Mouse (Mus musculus): ENCODE data around the gene Mid1ip1. TPM values are rescaled to one million over a fixed set of nuclear protein-coding genes. Genes with fewer than 3 reads are reported as not detected.

The Mid1ip1 gene
- polyA plus RNA-seq (2014; fragmentation: Nextera tagmentation; extraction: Ambion mirVana): 29.2 and 29.8 TPM in 2 replicates

DNA sequence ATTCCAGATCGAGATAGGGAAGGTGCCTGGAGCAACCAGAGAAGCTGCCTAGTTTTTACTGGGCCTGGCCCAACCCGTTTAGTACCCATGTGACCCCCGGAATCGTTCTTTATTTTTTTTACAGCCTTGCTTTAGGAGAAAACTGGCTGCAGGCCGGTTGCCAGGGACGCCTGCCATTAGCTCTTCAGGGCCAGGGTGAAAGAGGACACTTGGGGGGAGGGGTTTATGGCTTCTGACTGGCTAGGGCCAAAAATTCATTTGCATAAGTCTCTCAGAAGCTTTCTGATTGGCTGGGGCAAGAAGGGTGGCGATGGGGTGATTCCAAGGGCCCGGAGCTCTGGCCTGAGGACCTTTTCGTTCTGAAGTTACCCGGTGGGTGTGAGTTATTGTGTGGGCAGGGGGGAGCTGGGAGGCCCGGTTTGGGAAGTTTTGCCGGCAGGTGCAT lies at the start of gene Mid1ip1:
TSS of gene Mid1ip1 (plus strand) at position 318 of the 445 bp plus-strand sequence.
- ATAC-seq (ENCODE audit: low read depth) (peak; percentile 85), DNase-seq (ENCODE audit: low spot score) (peak; percentile 96)
- Histone ChIP-seq H3K27ac (replicated peaks; ENCODE audit: low read depth, low read length) (no peak within 1 kb of the TSS), H3K4me1 (ENCODE audit: control insufficient read depth, insufficient read depth, low read length) (0 out of 2 replicates have a peak, but pooled peaks cover 4% of the 10 kb centered on the region), H3K27me3 (replicated peaks; ENCODE audit: control insufficient read depth, insufficient read depth, low read length) (no peaks in the 10 kb centered on the region), H3K4me3 (ENCODE audit: low read depth, low read length) (peak within 1 kb of the TSS; percentile 19), H3K9ac (ENCODE audit: low read depth, low read length) (no peak within 1 kb of the TSS), H3K4me2 (ENCODE audit: low read depth, low read length) (peak within 1 kb of the TSS; percentile 48), H3K9me3 (ENCODE audit: control insufficient read depth, low read length) (no peaks in the 10 kb centered on the region), H3K36me3 (ENCODE audit: control insufficient read depth, insufficient read depth, low read length) (no peaks in the 10 kb centered on the region)
- 18% methylated on average over 12 of the region's 12 CpGs for WGBS

DNA sequence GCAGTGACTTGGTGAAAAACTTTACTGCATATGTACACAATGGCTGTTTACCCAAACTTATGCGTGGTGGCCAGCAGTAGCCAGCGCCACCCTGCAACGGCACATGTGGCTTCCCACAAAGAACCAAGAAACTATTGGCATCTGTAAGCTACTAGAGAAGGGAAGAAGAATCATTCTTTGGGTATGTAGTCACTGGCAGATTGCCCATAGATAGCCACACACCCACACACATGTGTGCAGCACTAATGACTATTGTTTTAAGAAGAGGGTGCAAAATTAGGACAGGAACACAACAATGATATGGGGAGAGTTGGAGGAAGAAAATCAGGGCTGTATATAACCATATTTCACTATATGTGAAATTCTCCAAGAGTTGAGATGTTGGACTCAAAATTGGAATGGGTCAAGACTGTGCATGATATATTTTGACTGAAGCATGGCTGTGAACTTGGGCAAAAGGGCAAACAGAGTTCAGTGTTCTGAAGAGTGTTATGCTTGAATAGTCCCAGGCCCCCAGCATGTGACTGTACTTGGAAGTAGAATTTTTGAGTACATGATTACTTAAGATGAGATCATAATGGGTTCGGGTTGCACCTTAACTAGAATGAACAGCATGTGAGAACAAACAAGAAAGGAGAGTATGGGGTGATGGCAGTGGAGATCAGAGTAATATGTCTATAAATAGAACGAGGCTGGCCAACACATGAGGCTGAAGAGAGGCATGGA lies 20.2 kb upstream of the Mid1ip1 start:
- Histone ChIP-seq H3K36me3 (ENCODE audit: control insufficient read depth, insufficient read depth, low read length) (no peaks in the 10 kb centered on the region), H3K27me3 (replicated peaks; ENCODE audit: control insufficient read depth, insufficient read depth, low read length) (no peaks in the 10 kb centered on the region), H3K4me2 (ENCODE audit: low read depth, low read length) (no peak overlapping the region), H3K9me3 (ENCODE audit: control insufficient read depth, low read length) (no peaks in the 10 kb centered on the region), H3K4me1 (ENCODE audit: control insufficient read depth, insufficient read depth, low read length) (no peaks in the 10 kb centered on the region), H3K4me3 (ENCODE audit: low read depth, low read length) (no peak overlapping the region), H3K27ac (replicated peaks; ENCODE audit: low read depth, low read length) (no peak overlapping the region), H3K9ac (ENCODE audit: low read depth, low read length) (no peak overlapping the region)
- DNase-seq (ENCODE audit: low spot score) (no peak), ATAC-seq (ENCODE audit: low read depth) (no peak)
- WGBS: 80% methylated on average over 5 of the region's 5 CpGs

DNA sequence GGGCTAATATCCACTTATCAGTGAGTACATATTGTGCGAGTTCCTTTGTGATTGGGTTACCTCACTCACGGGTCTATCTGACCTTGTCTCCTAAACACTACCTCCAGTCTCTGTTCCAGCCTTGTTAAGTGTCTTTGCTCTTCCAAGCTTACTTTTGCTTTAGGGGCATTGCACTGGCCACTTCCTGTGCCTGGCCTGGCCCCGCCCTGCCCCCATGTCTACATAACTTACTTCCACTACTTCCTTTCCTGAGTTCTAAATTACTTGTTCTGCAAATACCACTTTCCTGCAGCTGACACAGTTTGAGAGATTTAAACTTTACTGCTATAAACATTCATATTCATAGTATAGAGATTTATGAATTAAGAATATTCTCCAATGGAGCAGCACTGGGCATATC lies 8.1 kb upstream of the Mid1ip1 start:
- H3K9ac ChIP-seq (ENCODE audit: low read depth, low read length): no peak overlapping the region
- no peak overlapping the region for H3K27ac ChIP-seq (replicated peaks; ENCODE audit: low read depth, low read length)
- H3K4me3 ChIP-seq (ENCODE audit: low read depth, low read length): no peak overlapping the region
- H3K4me2 ChIP-seq (ENCODE audit: low read depth, low read length): no peak overlapping the region
- no peaks in the 10 kb centered on the region for H3K4me1 ChIP-seq (ENCODE audit: control insufficient read depth, insufficient read depth, low read length)
- H3K9me3 ChIP-seq (ENCODE audit: control insufficient read depth, low read length): no peaks in the 10 kb centered on the region
- ATAC-seq (ENCODE audit: low read depth): no peak
- 84% methylated on average over 3 of the region's 3 CpGs for whole genome bisulfite sequencing
- H3K27me3 ChIP-seq (replicated peaks; ENCODE audit: control insufficient read depth, insufficient read depth, low read length): no peaks in the 10 kb centered on the region
- no peaks in the 10 kb centered on the region for H3K36me3 ChIP-seq (ENCODE audit: control insufficient read depth, insufficient read depth, low read length)
- DNase-seq (ENCODE audit: low spot score): no peak

DNA sequence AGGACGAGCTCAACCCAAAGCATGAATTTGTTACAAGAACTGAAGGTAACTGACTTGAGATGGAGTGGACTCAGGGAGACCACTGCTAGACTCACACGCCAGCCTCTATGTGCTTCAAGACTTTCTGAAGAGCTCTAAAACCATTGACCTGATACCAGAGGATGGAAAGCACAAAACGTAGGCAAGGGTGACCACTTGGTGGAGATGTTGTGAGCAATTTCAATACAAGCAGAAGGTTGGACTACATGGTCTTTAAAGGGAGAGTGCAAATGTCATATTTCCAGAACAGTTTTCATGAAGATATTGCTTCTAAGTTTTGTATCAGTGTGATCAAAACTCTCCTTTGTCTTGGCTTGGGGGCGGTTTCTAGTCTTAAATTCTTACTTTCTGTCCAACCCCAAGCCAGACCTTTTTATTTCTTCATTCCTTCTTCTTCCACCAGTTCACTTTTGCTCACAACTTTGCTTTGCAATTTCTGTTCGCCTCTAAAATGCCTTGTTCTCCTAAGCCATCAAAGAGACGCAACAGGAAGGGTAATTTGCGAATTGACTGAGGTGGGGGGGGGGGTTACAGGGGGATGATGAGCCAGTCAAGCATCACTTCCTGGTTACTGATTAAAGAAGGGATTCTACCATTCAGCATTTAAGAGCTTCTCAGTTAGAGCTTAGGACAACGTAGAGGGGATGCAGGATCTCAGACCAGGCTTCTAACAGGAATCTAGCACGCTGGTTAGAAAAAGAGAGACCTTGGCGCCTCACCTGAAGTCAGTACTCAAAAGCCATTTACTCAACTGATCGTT lies 775 bp upstream of the Mid1ip1 start:
- Histone ChIP-seq H3K36me3 (ENCODE audit: control insufficient read depth, insufficient read depth, low read length) (no peaks in the 10 kb centered on the region), H3K4me2 (ENCODE audit: low read depth, low read length) (peak overlapping the region; percentile 48), H3K27ac (replicated peaks; ENCODE audit: low read depth, low read length) (no peak overlapping the region), H3K9me3 (ENCODE audit: control insufficient read depth, low read length) (no peaks in the 10 kb centered on the region), H3K27me3 (replicated peaks; ENCODE audit: control insufficient read depth, insufficient read depth, low read length) (no peaks in the 10 kb centered on the region), H3K4me1 (ENCODE audit: control insufficient read depth, insufficient read depth, low read length) (0 out of 2 replicates have a peak, but pooled peaks cover 4% of the 10 kb centered on the region), H3K4me3 (ENCODE audit: low read depth, low read length) (peak overlapping the region; percentile 19), H3K9ac (ENCODE audit: low read depth, low read length) (no peak overlapping the region)
- WGBS: 37% methylated on average over 11 of the region's 11 CpGs
- ATAC-seq (ENCODE audit: low read depth): no peak
- DNase-seq (ENCODE audit: low spot score): no peak

DNA sequence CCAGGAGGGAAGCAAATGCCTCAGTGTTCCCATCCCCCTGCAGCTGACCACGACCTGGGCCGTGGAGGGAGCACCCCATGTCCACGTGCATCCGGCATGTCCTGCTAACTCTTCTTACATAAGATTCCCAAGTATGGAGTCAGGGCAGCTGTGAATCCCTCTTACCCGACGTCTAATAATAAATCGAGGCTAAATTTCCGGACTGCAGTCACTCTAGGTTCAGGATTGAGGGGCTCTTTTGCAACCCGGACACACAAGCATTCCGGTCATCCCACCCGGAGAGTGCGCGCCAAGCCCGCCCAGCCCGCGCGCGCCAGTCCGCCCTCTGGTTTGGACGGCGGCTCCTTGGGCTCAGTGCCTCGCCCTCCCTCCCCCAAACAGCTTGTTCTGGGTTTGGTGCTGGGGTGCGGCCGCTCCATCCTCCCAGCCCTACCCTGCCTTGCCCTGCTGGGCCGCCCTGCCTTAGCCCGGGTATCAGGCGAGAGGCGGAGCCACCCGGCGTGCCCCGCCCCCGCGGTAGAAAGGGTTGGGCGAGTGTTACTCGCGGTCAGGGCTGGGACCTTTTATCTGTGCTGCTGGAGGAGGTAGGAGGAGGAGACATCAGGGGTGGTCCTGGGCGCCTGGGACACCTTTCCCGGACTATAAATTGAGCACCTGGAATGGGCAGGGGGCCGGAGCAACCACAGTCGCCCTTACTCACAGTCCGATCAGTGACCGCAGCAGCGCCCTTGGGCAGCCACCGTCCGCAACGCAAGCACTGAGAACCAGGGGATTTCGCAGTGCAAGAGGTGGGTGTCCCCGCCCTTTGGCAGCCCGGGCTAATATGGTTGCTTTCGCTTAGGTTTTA lies 2.3 kb downstream of the Mid1ip1 start:
- H3K27ac ChIP-seq (replicated peaks; ENCODE audit: low read depth, low read length): peak overlapping the region; percentile 67
- peak overlapping the region; percentile 53 for H3K4me3 ChIP-seq (ENCODE audit: low read depth, low read length)
- H3K9ac ChIP-seq (ENCODE audit: low read depth, low read length): peak overlapping the region; percentile 68
- no peaks in the 10 kb centered on the region for H3K36me3 ChIP-seq (ENCODE audit: control insufficient read depth, insufficient read depth, low read length)
- DNase-seq (ENCODE audit: low spot score) (peak; percentile 80), ATAC-seq (ENCODE audit: low read depth) (peak; percentile 90)
- H3K27me3 ChIP-seq (replicated peaks; ENCODE audit: control insufficient read depth, insufficient read depth, low read length): no peaks in the 10 kb centered on the region
- WGBS: 16% methylated on average over 39 of the region's 50 CpGs
- no peaks in the 10 kb centered on the region for H3K9me3 ChIP-seq (ENCODE audit: control insufficient read depth, low read length)
- H3K4me1 ChIP-seq (ENCODE audit: control insufficient read depth, insufficient read depth, low read length): 0 out of 2 replicates have a peak, but pooled peaks cover 4% of the 10 kb centered on the region
- peak overlapping the region; percentile 70 for H3K4me2 ChIP-seq (ENCODE audit: low read depth, low read length)

DNA sequence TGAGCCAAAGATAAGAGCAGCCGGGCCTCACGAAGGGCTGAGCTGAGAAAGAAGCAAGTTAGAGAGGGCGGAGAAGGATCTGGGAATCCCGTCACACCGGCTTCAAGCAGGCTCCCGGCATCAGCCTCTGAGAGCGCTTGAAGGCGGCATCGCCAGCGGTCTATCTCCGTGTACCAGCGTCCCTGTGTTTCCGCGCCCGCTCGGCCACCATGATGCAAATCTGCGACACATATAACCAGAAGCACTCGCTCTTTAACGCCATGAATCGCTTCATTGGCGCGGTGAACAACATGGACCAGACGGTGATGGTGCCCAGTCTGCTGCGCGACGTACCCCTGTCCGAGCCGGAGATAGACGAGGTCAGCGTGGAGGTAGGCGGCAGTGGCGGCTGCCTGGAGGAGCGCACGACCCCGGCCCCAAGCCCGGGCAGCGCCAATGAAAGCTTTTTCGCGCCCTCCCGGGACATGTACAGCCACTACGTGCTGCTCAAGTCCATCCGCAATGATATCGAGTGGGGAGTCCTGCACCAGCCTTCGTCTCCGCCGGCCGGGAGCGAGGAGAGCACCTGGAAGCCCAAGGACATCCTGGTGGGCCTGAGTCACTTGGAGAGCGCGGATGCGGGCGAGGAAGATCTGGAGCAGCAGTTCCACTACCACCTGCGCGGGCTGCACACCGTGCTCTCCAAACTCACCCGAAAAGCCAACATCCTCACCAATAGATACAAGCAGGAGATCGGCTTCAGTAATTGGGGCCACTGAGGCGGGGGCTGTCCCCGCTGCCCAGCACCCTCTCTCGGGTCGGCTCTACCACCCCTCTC lies 3.4 kb downstream of the Mid1ip1 start:
- H3K27ac ChIP-seq (replicated peaks; ENCODE audit: low read depth, low read length): peak overlapping the region; percentile 67
- DNase-seq (ENCODE audit: low spot score) (peak; percentile 29), ATAC-seq (ENCODE audit: low read depth) (no peak)
- H3K4me2 ChIP-seq (ENCODE audit: low read depth, low read length): peak overlapping the region; percentile 70
- H3K4me3 ChIP-seq (ENCODE audit: low read depth, low read length): peak overlapping the region; percentile 53
- H3K36me3 ChIP-seq (ENCODE audit: control insufficient read depth, insufficient read depth, low read length): no peaks in the 10 kb centered on the region
- 0 out of 2 replicates have a peak, but pooled peaks cover 4% of the 10 kb centered on the region for H3K4me1 ChIP-seq (ENCODE audit: control insufficient read depth, insufficient read depth, low read length)
- 22% methylated on average over 40 of the region's 61 CpGs for WGBS
- no peaks in the 10 kb centered on the region for H3K27me3 ChIP-seq (replicated peaks; ENCODE audit: control insufficient read depth, insufficient read depth, low read length)
- peak overlapping the region; percentile 68 for H3K9ac ChIP-seq (ENCODE audit: low read depth, low read length)
- no peaks in the 10 kb centered on the region for H3K9me3 ChIP-seq (ENCODE audit: control insufficient read depth, low read length)

DNA sequence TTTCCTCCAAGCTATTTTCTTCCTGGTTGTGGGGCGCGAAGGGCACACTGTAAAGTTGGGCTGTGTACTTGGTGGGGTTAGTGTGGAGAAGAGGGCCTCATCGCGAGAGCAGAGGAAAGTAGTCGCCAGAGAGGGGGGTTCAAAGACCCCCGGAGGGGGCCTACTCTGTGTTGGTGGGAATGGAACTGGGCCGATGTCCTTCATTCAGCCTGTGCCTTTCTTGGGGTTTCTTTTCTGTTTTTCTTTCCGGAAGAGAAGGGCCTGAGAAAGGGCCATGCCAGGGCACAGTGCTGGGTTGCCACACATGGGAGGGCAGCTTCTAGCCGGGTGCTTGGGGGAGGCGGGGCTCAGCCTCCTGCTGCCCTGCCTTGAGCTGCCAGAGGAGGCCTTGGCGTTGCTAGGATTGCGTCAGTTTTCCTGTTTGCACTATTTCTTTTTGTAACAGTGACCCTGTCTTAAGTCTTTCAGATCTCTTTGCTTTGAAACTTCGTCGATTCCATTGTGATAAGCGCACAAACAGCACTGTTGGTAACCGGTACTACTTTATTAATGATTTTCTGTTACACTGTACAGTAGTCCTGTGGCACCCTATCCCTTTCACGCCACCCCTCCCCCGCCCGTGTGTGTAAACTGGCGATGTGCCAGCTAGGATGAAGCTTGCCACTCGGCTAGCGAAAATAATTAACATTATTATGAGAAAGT lies 4.2 kb downstream of the Mid1ip1 start:
- H3K4me3 ChIP-seq (ENCODE audit: low read depth, low read length): peak overlapping the region; percentile 53
- H3K9ac ChIP-seq (ENCODE audit: low read depth, low read length): peak overlapping the region; percentile 68
- peak; percentile 60; the same call in 1 of the 2 replicates for ATAC-seq (ENCODE audit: low read depth)
- H3K4me2 ChIP-seq (ENCODE audit: low read depth, low read length): peak overlapping the region; percentile 70
- 0 out of 2 replicates have a peak, but pooled peaks cover 4% of the 10 kb centered on the region for H3K4me1 ChIP-seq (ENCODE audit: control insufficient read depth, insufficient read depth, low read length)
- no peaks in the 10 kb centered on the region for H3K9me3 ChIP-seq (ENCODE audit: control insufficient read depth, low read length)
- WGBS: 20% methylated on average over 22 of the region's 22 CpGs
- peak; percentile 76 for DNase-seq (ENCODE audit: low spot score)
- peak overlapping the region; percentile 67 for H3K27ac ChIP-seq (replicated peaks; ENCODE audit: low read depth, low read length)
- no peaks in the 10 kb centered on the region for H3K36me3 ChIP-seq (ENCODE audit: control insufficient read depth, insufficient read depth, low read length)
- no peaks in the 10 kb centered on the region; the same call in 1 of the 2 replicates for H3K27me3 ChIP-seq (replicated peaks; ENCODE audit: control insufficient read depth, insufficient read depth, low read length)
